Mouse (Mus musculus) hindbrain, embryonic 16.5 days (tissue): ENCODE measurements around the gene Cdt1. TPM values are rescaled to one million over a fixed set of nuclear protein-coding genes. Genes with fewer than 3 reads are reported as not detected.
A peak's percentile ranks its signal among the peaks of the same experiment; 100 is the strongest.

Experiments
- ATAC-seq: fragments of 200-750 bp; cut with Nextera tagmentation; 2 replicates; pipeline ENCODE4 v1.8.0; 2017; ENCODE audit warnings: moderate TSS enrichment, moderate library complexity
- H3K27ac ChIP-seq: fragments of 300-500 bp; sonication (generic); 2 replicates; pipeline ENCODE4 v1.5.1; 2014; ENCODE audit warnings: low read depth, mild to moderate bottlenecking, control low read depth, low read length, moderate library complexity
- H3K27me3 ChIP-seq: fragments of 300-500 bp; sonication (generic); replicated peaks from 2 replicates; pipeline ENCODE4 v1.6.1; 2014; ENCODE audit warnings: low read length; ENCODE audit not compliant: control insufficient read depth, insufficient read depth
- H3K36me3 ChIP-seq: fragments of 300-500 bp; sonication (generic); 2 replicates; pipeline ENCODE4 v1.6.1; 2014; ENCODE audit warnings: mild to moderate bottlenecking, low read length, moderate library complexity, mixed read lengths; ENCODE audit not compliant: control insufficient read depth, insufficient read depth
- H3K4me1 ChIP-seq: fragments of 300-500 bp; sonication (generic); 2 replicates; pipeline ENCODE4 v1.6.1; 2014; ENCODE audit warnings: low read depth, low read length; ENCODE audit not compliant: control insufficient read depth, insufficient read depth
- H3K4me2 ChIP-seq: fragments of 300-500 bp; sonication (generic); 2 replicates; pipeline ENCODE4 v1.6.1; 2014; ENCODE audit warnings: mild to moderate bottlenecking, low read length, control low read depth, moderate library complexity
- H3K4me3 ChIP-seq: fragments of 300-500 bp; sonication (generic); 2 replicates; pipeline ENCODE4 v1.5.1; 2014; ENCODE audit warnings: mild to moderate bottlenecking, low read length, control low read depth, moderate library complexity
- H3K9ac ChIP-seq: fragments of 300-500 bp; sonication (generic); 2 replicates; pipeline ENCODE4 v1.6.1; 2014; ENCODE audit warnings: low read depth, mild to moderate bottlenecking, control low read depth, low read length, moderate library complexity
- H3K9me3 ChIP-seq: fragments of 300-500 bp; sonication (generic); 2 replicates; pipeline ENCODE4 v1.6.1; 2014; ENCODE audit warnings: mild to moderate bottlenecking, low read length, moderate library complexity; ENCODE audit not compliant: control insufficient read depth
- WGBS: fragments of 180-500 bp; shearing (Covaris S2); extraction: QIAGEN DNeasy Blood & Tissue Kit; methylation state at CpG from one replicate; pipeline ENCODE4 v1.1.7; 2014; 5-methylcytosine and 5-hydroxymethylcytosine counted together
- polyA plus RNA-seq: library from polyadenylated mRNA; unstranded; fragments of >200 nt; fragmentation: Nextera tagmentation; extraction: Ambion mirVana; gene quantifications from 2 replicates; pipeline ENCODE4 v1.2.1, GENCODE M21; 2015

The Cdt1 gene
- 8.0 and 11.4 TPM in 2 replicates for polyA plus RNA-seq

DNA sequence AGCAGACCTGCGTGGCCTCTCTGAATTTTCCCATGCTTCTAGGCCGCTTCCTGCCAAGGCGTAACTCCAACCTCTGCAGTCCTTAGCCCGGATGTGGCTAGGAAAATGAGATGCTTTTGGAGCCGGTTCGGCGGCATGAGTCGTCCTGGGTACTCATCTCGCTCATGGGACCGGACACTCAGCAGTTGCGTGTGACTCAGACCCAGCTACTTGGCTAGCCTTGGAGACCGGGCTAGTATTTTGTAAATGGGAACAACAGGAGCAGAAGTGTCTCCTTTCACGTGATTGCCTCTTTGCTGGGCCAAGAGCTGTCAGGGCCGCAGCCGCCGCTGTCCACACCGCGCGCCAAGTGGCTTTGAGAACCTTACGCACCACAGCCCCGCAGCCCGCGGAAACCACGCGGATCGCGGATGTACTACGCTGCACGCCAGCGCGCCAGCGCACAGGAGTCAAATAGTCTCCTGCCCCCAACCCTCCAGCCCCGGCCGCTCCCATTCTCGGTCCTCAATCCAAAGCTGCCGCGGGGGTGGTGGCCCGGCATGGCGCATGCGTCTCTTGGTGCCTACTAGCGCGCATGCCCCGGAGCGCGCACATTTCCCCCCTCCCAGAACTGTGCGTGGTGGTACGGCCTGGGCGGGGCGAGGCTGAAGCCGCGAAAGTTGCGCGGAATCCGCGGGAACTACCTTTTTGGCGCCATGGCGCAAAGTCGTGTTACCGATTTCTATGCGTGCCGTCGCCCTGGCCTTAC lies at the start of gene Cdt1:
TSS of gene Cdt1 (plus strand) at position 655 of the 748 bp plus-strand sequence.
- WGBS: under 1% methylated on average over 62 of the region's 62 CpGs
- H3K9me3 ChIP-seq: no peaks in the 10 kb centered on the region
- peak within 1 kb of the TSS; percentile 91 for H3K4me2 ChIP-seq
- ATAC-seq: peak; percentile 97
- H3K27me3 ChIP-seq: no peaks in the 10 kb centered on the region
- H3K36me3 ChIP-seq: 0 out of 2 replicates have a peak, but pooled peaks cover 6% of the 10 kb centered on the region
- peak within 1 kb of the TSS; percentile 82 for H3K9ac ChIP-seq
- H3K4me3 ChIP-seq: peak within 1 kb of the TSS; percentile 76
- peak within 1 kb of the TSS; percentile 88 for H3K27ac ChIP-seq
- H3K4me1 ChIP-seq: peaks cover 18% of the 10 kb centered on the region

- H3K36me3 ChIP-seq: no peaks in the 10 kb centered on the region
- no peaks in the 10 kb centered on the region for H3K27me3 ChIP-seq
- H3K4me3 ChIP-seq: no peak overlapping the region
- no peak overlapping the region for H3K27ac ChIP-seq
- no peak overlapping the region for H3K4me2 ChIP-seq
- WGBS: 70% methylated on average over 11 of the region's 11 CpGs
- H3K9me3 ChIP-seq: no peaks in the 10 kb centered on the region
- H3K9ac ChIP-seq: no peak overlapping the region
- ATAC-seq: no peak
- H3K4me1 ChIP-seq: peaks cover 19% of the 10 kb centered on the region
Observed at GRCm38 (mm10) chr8:122520611-122521010, 47.2 kb upstream of the Cdt1 start.

- 52% methylated on average over 14 of the region's 14 CpGs for WGBS
- H3K4me1 ChIP-seq: peaks cover 19% of the 10 kb centered on the region
- H3K4me2 ChIP-seq: no peak overlapping the region; the same call in 1 of the 2 replicates
- no peaks in the 10 kb centered on the region for H3K9me3 ChIP-seq
- H3K4me3 ChIP-seq: no peak overlapping the region
- ATAC-seq: peak; percentile 48; the same call in 1 of the 2 replicates
- no peaks in the 10 kb centered on the region for H3K27me3 ChIP-seq
- H3K9ac ChIP-seq: peak overlapping the region; percentile 35
- no peaks in the 10 kb centered on the region for H3K36me3 ChIP-seq
- H3K27ac ChIP-seq: peak overlapping the region; percentile 51
Observed at GRCm38 (mm10) chr8:122522796-122523651, 44.8 kb upstream of the Cdt1 start.

DNA sequence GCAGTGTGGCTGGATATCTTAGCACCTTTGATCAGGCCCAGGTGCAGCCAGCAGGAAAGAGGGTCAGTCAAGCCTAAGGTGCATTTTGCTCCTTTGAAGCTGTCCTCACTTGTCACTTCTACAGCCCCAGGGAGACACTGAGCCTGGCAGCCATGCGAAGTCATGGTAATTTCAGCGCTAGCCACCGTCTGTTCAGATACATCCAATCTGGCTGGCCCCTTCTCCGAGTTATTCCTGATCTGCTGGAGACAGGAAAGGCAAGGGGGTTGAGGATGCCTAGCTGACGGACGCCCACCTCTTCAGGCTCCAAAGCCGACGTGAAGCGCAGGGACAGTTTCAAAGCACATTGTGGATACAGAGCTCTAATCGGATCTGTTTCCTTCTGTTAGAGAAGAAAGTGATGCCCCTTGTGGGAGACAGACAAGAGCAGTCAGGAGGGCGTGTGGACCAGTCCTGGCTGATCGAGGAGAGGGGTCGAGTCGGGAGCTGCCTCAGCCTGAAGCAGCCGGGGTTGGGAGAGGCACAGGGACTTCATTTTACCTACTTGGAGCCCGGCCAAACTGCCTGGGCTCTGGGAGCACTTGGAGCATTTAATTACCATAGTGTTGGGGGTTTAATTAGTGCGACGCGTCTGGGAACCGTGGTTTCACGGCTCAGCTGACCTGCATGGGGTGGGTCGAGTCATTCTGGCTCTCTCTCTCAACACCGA lies 44.0 kb upstream of the Cdt1 start:
- WGBS: 10% methylated on average over 23 of the region's 23 CpGs
- peak; percentile 49 for ATAC-seq
- H3K36me3 ChIP-seq: no peaks in the 10 kb centered on the region
- peak overlapping the region; percentile 44 for H3K4me2 ChIP-seq
- no peaks in the 10 kb centered on the region for H3K9me3 ChIP-seq
- no peaks in the 10 kb centered on the region for H3K27me3 ChIP-seq
- peak overlapping the region; percentile 35 for H3K9ac ChIP-seq
- H3K4me3 ChIP-seq: no peak overlapping the region
- peaks cover 19% of the 10 kb centered on the region for H3K4me1 ChIP-seq
- peak overlapping the region; percentile 54 for H3K27ac ChIP-seq

DNA sequence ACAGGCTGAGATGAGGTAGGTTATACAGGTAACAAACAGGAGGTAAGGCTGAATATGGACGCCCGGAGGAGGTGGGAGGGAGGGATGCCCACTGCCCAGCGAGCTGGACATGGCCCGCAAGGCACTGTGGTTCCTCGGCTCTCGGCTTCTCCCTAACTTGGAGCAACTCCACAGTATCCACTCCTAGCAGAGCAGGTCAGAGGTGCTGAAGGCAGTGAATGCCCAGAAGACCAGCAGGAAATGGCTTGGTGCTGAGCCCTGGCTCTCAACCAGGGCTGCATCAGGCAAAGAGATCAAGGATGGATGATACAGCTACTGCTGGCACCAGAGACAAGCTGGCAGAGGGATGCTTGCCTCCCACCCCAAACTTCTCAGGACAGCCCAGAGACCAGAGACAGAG lies 43.3 kb upstream of the Cdt1 start:
- H3K36me3 ChIP-seq: no peaks in the 10 kb centered on the region
- peak overlapping the region; percentile 44; the same call in 1 of the 2 replicates for H3K4me2 ChIP-seq
- H3K4me1 ChIP-seq: peaks cover 19% of the 10 kb centered on the region
- H3K9ac ChIP-seq: peak overlapping the region; percentile 17; the same call in 1 of the 2 replicates
- peak overlapping the region; percentile 54 for H3K27ac ChIP-seq
- no peaks in the 10 kb centered on the region for H3K9me3 ChIP-seq
- WGBS: 68% methylated on average over 6 of the region's 6 CpGs
- peak; percentile 18; the same call in 1 of the 2 replicates for ATAC-seq
- H3K4me3 ChIP-seq: no peak overlapping the region
- H3K27me3 ChIP-seq: no peaks in the 10 kb centered on the region

GRCm38 (mm10) chr8:122525004-122525403 lies 42.8 kb upstream of the Cdt1 start:
- no peaks in the 10 kb centered on the region for H3K27me3 ChIP-seq
- ATAC-seq: no peak
- H3K27ac ChIP-seq: no peak overlapping the region
- H3K4me3 ChIP-seq: no peak overlapping the region
- WGBS: 76% methylated on average over 6 of the region's 6 CpGs
- no peak overlapping the region; the same call in 1 of the 2 replicates for H3K9ac ChIP-seq
- no peaks in the 10 kb centered on the region for H3K9me3 ChIP-seq
- no peaks in the 10 kb centered on the region for H3K36me3 ChIP-seq
- H3K4me2 ChIP-seq: no peak overlapping the region
- H3K4me1 ChIP-seq: peaks cover 19% of the 10 kb centered on the region

DNA sequence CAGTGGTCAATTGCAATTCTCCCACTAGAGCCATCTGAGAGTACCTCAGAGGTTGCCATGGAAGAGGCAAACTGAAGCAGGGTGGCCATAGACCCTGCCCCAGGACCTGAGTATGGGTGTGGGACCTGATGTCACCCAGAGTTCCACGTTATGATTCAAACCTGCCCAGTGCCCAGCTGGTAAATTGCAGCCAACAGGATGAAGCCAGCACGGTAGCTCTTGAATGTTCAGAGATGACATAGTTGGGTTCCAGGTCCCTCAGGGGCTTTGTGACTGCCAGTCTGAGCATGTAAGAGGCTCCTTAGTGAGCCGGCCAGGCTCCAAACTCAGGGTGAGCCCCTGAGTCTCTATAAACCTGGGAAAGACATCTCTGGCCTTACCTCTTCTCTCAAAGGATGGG lies 41.7 kb upstream of the Cdt1 start:
- H3K36me3 ChIP-seq: no peaks in the 10 kb centered on the region
- no peak overlapping the region for H3K4me2 ChIP-seq
- no peaks in the 10 kb centered on the region for H3K27me3 ChIP-seq
- H3K9me3 ChIP-seq: no peaks in the 10 kb centered on the region
- WGBS: 76% methylated on average over 3 of the region's 3 CpGs
- no peak overlapping the region for H3K27ac ChIP-seq
- H3K4me1 ChIP-seq: peaks cover 19% of the 10 kb centered on the region
- no peak overlapping the region for H3K9ac ChIP-seq
- no peak overlapping the region for H3K4me3 ChIP-seq
- ATAC-seq: no peak

GRCm38 (mm10) chr8:122526526-122527170 lies 41.2 kb upstream of the Cdt1 start:
- H3K4me2 ChIP-seq: no peak overlapping the region
- no peak overlapping the region for H3K9ac ChIP-seq
- no peak overlapping the region for H3K27ac ChIP-seq
- ATAC-seq: no peak
- no peaks in the 10 kb centered on the region for H3K27me3 ChIP-seq
- H3K36me3 ChIP-seq: no peaks in the 10 kb centered on the region
- no peaks in the 10 kb centered on the region for H3K9me3 ChIP-seq
- peaks cover 19% of the 10 kb centered on the region for H3K4me1 ChIP-seq
- no peak overlapping the region for H3K4me3 ChIP-seq
- WGBS: 68% methylated on average over 7 of the region's 7 CpGs
